Mouse (Mus musculus): ENCODE results near the gene Nat8f1.
"Not testable (repeated sequence)": the region's sequence is repeated elsewhere in the genome, so short reads cannot be mapped to it uniquely, and the experiment has no call there.

Gene Nat8f1

GRCm38 (mm10) chr6:85915539-85916513 lies at the start of gene Nat8f1:
TSS of gene Nat8f1 (minus strand) at chr6:85915687.
- DNase-seq (ENCODE audit: low spot score in 2 of 2): peak; percentile 90 to 94

DNA sequence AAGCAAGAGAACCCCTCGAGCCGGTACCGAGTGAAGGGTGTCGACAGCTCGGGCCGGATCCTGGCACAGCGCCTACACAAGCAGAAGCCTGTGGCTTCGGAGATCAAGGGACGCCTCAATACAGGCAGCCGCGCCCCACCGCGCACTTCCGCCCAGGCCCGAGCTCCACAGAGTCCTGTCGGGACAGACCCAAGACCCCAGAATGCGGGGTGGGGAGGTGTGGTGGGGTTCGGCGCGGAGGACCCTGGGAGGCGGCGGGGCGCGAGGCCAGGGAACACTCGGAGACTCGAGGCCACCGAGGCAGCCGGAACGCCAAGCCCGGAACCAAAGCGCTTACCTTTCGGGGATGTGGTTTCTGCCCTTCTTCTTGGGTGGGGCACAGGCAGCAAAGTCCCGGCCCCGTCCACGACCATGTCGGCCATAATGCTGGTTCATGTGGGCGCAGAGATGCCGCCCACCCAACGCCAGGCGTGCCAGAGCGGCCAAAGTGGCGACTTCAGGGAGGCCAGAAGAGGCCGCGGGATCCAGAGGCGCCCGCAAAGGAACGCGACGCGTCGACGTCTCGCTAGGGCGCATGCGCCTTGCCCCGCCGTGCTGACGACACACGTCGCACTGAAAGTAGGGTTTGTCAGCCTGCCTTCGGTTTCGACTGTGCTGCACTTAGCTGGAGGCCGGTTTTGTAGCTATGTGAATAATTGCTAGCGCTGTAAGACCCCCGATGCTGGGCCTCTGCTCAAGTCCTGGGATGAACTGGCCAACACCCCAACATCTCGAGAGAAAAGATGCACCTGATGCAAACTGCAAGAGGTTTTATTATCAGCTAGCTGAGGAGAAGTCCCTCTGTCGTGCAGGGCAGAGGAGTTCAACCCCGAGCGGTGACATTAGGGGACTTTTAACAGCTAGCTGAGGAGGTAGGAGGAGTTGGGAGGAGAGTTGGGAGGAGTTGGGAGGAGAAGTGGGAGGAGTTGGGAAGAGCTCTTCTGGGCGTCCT lies 45.9 kb upstream of the Nat8f1 start, which contains the start of gene Dusp11:
Gene Dusp11, minus strand, starts transcription at position 567 of the 991 bp plus-strand sequence.
- DNase-seq (ENCODE audit: low spot score in 2 of 2): peak; percentile 92

GRCm38 (mm10) chr6:85957581-85957980 lies 42.1 kb upstream of the Nat8f1 start:
- no peak for DNase-seq (ENCODE audit: low spot score in 2 of 2)

- DNase-seq (ENCODE audit: low spot score in 2 of 2): no peak
Observed at GRCm38 (mm10) chr6:85948549-85948948, 33.1 kb upstream of the Nat8f1 start.

DNA sequence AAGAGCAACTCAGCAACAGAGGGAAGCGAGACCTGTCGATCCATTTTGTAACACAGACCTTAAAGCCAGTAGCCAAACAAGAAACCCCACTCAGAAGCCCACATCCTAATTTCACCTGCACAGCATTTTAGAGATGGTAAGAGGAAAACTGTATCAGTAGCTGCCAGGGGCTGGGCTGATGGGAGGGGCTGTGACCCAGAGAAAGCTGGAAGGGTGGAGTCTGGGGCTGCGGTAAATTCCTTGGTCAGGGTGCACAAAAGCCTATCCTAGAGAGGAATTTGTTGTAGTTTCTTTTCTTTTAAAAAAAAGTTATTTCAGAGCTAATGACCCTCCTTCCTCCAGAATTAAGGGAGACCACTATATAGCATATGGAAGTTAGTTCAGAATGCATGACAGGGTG lies 27.0 kb upstream of the Nat8f1 start:
- DNase-seq (ENCODE audit: low spot score in 2 of 2): no peak

- DNase-seq (ENCODE audit: low spot score in 2 of 2): no peak
Observed at GRCm38 (mm10) chr6:85938701-85939100, 23.2 kb upstream of the Nat8f1 start.

- DNase-seq (ENCODE audit: low spot score in 2 of 2): peak; percentile 91 to 92
Observed at GRCm38 (mm10) chr6:85936508-85937465, 21.3 kb upstream of the Nat8f1 start.

GRCm38 (mm10) chr6:85935646-85936045 lies 20.2 kb upstream of the Nat8f1 start:
- no peak for DNase-seq (ENCODE audit: low spot score in 2 of 2)

GRCm38 (mm10) chr6:85934047-85934446 lies 18.6 kb upstream of the Nat8f1 start:
- no peak for DNase-seq (ENCODE audit: low spot score in 2 of 2)

GRCm38 (mm10) chr6:85929312-85929711 lies 13.8 kb upstream of the Nat8f1 start:
- no peak for DNase-seq (ENCODE audit: low spot score in 2 of 2)

- no peak for DNase-seq (ENCODE audit: low spot score in 2 of 2)
Observed at GRCm38 (mm10) chr6:85927476-85928464, 12.3 kb upstream of the Nat8f1 start.

DNA sequence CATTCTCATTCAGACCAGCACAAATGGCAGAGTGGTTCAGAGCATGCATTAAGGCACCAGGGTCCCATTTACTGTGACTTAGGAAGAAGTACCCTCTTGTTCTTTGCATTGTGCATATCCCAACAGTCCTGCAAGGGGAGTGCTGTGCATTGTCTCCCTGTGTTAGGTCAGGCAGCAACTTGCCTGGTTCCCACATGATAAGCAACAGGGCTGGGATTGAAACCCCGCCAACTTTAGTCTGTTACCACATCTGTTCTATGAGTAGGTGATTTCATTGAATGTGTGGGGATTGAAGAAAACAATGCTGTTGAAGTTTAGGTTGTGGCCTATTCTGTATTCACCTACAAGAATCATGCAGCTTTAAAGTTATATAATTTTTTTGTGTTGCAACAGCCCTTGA lies 11.2 kb upstream of the Nat8f1 start:
- DNase-seq (ENCODE audit: low spot score in 2 of 2): no peak

DNA sequence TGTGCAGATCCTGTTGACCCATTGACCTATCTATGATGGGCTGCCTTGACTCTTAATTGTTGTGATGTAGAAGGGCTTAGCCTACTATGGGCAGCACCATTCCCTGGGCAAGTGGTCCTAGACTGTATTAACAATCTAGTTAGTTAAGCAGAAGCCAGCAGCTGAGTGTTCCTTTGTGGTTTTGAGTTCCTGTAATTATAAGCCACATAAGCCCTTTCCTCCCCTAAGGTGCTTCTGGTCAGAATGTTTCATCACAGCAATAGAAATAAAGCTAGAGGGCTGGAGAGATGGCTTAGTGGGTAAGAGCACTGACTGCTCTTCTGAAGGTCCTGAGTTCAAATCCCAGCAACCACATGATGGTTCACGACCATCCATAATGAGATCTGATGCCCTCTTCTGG lies 8.2 kb upstream of the Nat8f1 start:
- DNase-seq (ENCODE audit: low spot score in 2 of 2): no peak

GRCm38 (mm10) chr6:85919401-85919800 lies 3.9 kb upstream of the Nat8f1 start:
- no peak for DNase-seq (ENCODE audit: low spot score in 2 of 2)

GRCm38 (mm10) chr6:85918341-85918740 lies 2.9 kb upstream of the Nat8f1 start:
- not testable (repeated sequence) for DNase-seq (ENCODE audit: low spot score in 2 of 2)

DNA sequence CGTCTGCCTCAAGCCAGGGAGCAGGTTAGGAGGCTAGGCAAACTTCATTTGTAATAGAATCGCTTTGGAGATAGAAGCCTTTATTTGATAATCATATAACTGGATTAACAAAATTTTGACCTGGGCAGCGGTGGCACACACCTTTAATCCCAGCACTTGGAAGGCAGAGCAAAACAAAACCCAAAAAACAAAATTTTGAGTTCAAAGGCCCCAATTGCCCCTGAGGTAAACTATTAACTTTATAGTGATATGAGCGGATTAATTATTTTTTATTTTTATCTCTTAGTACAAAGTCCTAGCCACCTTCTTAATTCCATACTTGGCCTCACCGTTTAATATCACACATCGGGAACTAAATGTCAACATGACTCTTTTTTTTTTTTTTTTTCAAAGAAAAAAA lies 1.1 kb upstream of the Nat8f1 start:
- DNase-seq (ENCODE audit: low spot score in 2 of 2): no peak

- DNase-seq (ENCODE audit: low spot score in 2 of 2): no peak
Observed at GRCm38 (mm10) chr6:85915141-85915538, 347 bp downstream of the Nat8f1 start.

- no peak for DNase-seq (ENCODE audit: low spot score in 2 of 2)
Observed at GRCm38 (mm10) chr6:85911587-85911986, 3.9 kb downstream of the Nat8f1 start, which contains the start of gene Tprkb. TSS of gene Tprkb (plus strand) at chr6:85911865.

GRCm38 (mm10) chr6:85909704-85910103 lies 5.8 kb downstream of the Nat8f1 start:
- no peak for DNase-seq (ENCODE audit: low spot score in 2 of 2)

GRCm38 (mm10) chr6:85908341-85908740 lies 7.1 kb downstream of the Nat8f1 start:
- no peak for DNase-seq (ENCODE audit: low spot score in 2 of 2)

Measured in heart, adult 9 months (tissue).